In the genomic region with DNA sequence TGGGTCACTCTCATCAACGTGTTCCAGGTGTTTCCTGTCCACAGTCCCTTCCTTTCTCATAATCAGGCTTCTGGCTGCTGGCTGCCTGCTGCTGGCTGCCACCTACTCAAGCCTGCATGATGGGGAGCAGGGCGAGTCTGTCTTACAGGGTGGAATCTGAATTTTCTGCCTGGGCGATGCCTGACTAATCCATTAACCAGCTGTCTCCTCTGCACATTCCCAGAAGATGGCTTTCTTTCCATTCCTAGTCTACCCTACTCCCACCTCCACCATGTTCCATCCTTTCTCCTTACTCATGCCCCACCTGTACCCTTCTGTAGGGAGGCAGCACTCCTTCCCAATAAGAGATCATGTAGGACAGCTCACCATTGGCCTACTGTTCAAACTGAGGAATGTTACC, we compare ENCODE assay signal across 21 mouse cellular contexts. TPM values are rescaled to one million over a fixed set of nuclear protein-coding genes. Genes with fewer than 3 reads are reported as not detected.
DNase-seq lines count a peak whose midpoint lies in the region; TF ChIP-seq lines count a peak whose summit lies in the region.
"Had no signal": no experiment of that assay in that cellular context is flagged by ENCODE, and none has a peak within 500 bp of the region (broad histone marks: within the 10 kb centered on the region; RNA-seq: fewer than 3 reads in every experiment).

No protein-coding gene starts in this region.

- DNase-seq in layer of hippocampus, adult 11-12 months (ENCODE audit: low spot score) = peak; percentile 43
- DNase-seq in layer of hippocampus, postnatal 10 days (ENCODE audit: low spot score in 2 of 2) = no peak
- DNase-seq in right cerebral cortex, postnatal 25 days = peak; percentile 59
- no peak for DNase-seq in right cerebral cortex, postnatal 14 days
- peak; percentile 50 to 53 for DNase-seq in left cerebral cortex, adult 2 months (ENCODE audit: extremely low spot score in 1 of 2, low spot score in 2 of 2)
- no peak for DNase-seq in cerebellum, postnatal 36 days
- DNase-seq in thymus, adult 2 months = no peak
- DNase-seq: adrenal gland, adult 8-10 months; cerebellum, adult 9-11 months; gastrocnemius, postnatal 25 days; kidney, adult 2 months; kidney, postnatal 10 days; liver, postnatal 0 days; lung, postnatal 10 days; thymus, postnatal 14 days had no signal

- H3K4me1 ChIP-seq in thymus, adult 2 months (replicated peaks; ENCODE audit: control insufficient read depth, insufficient read depth, low read length) = no peaks in the 10 kb centered on the region
- H3K4me1 ChIP-seq: embryonic facial prominence, embryonic 13.5 days; hindbrain, embryonic 10.5 days; midbrain, embryonic 12.5 days had no signal

- H3K4me3 ChIP-seq in left cerebral cortex, adult 2 months = no peak overlapping the region
- H3K4me3 ChIP-seq in thymus, adult 2 months (ENCODE audit: control insufficient read depth, insufficient read depth, low read length) = no peak overlapping the region
- H3K4me3 ChIP-seq: embryonic facial prominence, embryonic 13.5 days; hindbrain, embryonic 10.5 days; midbrain, embryonic 12.5 days; neural tube, embryonic 13.5 days had no signal

- WGBS in thymus, adult 2 months = 75% methylated on average over 3 of the region's 3 CpGs

- TF ChIP-seq CTCF in left cerebral cortex, adult 2 months (IDR thresholded peaks at IDR 0.05) = no peak
- TF ChIP-seq CTCF in thymus, adult 2 months (IDR thresholded peaks at IDR 0.05; ENCODE audit: borderline replicate concordance, control insufficient read depth, extremely low read depth, insufficient read depth, low read length, poor library complexity) = no peak

- intact Hi-C loops in left cerebral cortex, adult 2 months (cut with DNase I) = no loop called here

- H3K27ac ChIP-seq in left cerebral cortex, adult 2 months = peak overlapping the region; percentile 70
- no peak overlapping the region for H3K27ac ChIP-seq in thymus, adult 2 months (ENCODE audit: control insufficient read depth, insufficient read depth, low read length)
- H3K27ac ChIP-seq: embryonic facial prominence, embryonic 13.5 days; hindbrain, embryonic 10.5 days; midbrain, embryonic 12.5 days; neural tube, embryonic 13.5 days; stomach, postnatal 0 days had no signal

- H3K36me3 ChIP-seq in thymus, adult 2 months (ENCODE audit: control insufficient read depth, insufficient read depth, low read length) = no peaks in the 10 kb centered on the region
- H3K36me3 ChIP-seq: embryonic facial prominence, embryonic 13.5 days; hindbrain, embryonic 10.5 days; midbrain, embryonic 12.5 days; neural tube, embryonic 13.5 days had no signal

- no peaks in the 10 kb centered on the region for H3K27me3 ChIP-seq in thymus, adult 2 months (ENCODE audit: control insufficient read depth, insufficient read depth, low read length)
- H3K27me3 ChIP-seq: embryonic facial prominence, embryonic 13.5 days; midbrain, embryonic 12.5 days; neural tube, embryonic 13.5 days had no signal

- no peak for TF ChIP-seq POLR2A in thymus, adult 2 months (IDR thresholded peaks at IDR 0.05; ENCODE audit: control insufficient read depth, extremely low read depth, insufficient read depth, low read length, poor library complexity)

RNA-seq across cellular contexts. Expression of a gene that starts 45.1 kb away (rescaled TPM):
- 1,000 to 10,000 TPM; 1,474 to 1,476 TPM for total RNA-seq in layer of hippocampus, postnatal 10 days (2021)
- 1,000 to 10,000 TPM; 1,660 to 1,742 TPM for total RNA-seq in left cerebral cortex, adult 2 months (2021)
- 0.87 and 1.5 TPM in 2 replicates for polyA plus RNA-seq in thymus, adult 2 months (2012; rRNA removed)
- total RNA-seq: megakaryocyte progenitor cell, adult 5-6 weeks had no signal

Comparison
In these comparisons a context has a peak if more than half of its experiments do, and no peak if none do; other contexts are left out.
1. DNase-seq: peak in layer of hippocampus, adult 11-12 months (single experiment), right cerebral cortex, postnatal 25 days (single experiment) and left cerebral cortex, adult 2 months (2 of 2); none in layer of hippocampus, postnatal 10 days (0 of 2), right cerebral cortex, postnatal 14 days (single experiment), cerebellum, postnatal 36 days (0 of 2) and thymus, adult 2 months (single experiment).